Comparison of ENCODE assay signal across 10 mouse cellular contexts in the genomic region with DNA sequence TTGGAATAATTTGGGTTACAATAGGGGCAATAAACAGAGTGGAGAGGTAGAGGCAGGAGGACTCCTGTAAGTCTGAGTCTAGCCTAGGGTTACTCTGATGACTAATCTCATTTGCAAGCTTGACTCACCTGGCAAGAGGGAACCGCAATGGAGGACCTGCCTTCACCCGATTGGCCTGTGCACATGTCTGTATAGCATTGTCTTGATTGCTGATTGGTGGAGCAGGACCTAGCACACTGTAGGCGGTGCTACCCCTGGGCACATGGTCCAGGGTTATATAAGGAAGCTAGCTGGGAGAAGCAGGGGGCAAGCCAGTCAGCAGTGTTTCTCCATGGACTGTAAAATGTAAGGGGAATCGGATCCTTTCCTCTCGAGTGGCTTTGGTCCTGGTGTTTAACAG. TPM values are rescaled to one million over a fixed set of nuclear protein-coding genes. Genes with fewer than 3 reads are reported as not detected.
DNase-seq lines count a peak whose midpoint lies in the region; ATAC-seq and TF ChIP-seq lines count a peak whose summit lies in the region.
"Had no signal": no experiment of that assay in that cellular context is flagged by ENCODE, and none has a peak within 500 bp of the region (broad histone marks: within the 10 kb centered on the region; RNA-seq: fewer than 3 reads in every experiment).

No protein-coding gene starts in this region.

- no peak for TF ChIP-seq CTCF in lung, postnatal 0 days (IDR thresholded peaks at IDR 0.05)
- no peak for TF ChIP-seq CTCF in olfactory bulb, adult 2 months (IDR thresholded peaks at IDR 0.05; ENCODE audit: insufficient read depth, low read depth, low read length)

- H3K9me3 ChIP-seq in lung, postnatal 0 days (ENCODE audit: low read length): no peaks in the 10 kb centered on the region
- H3K9me3 ChIP-seq: embryonic facial prominence, embryonic 15.5 days; lung, embryonic 15.5 days had no signal

- H3K9ac ChIP-seq in lung, postnatal 0 days (replicated peaks; ENCODE audit: low read depth): no peak overlapping the region
- H3K9ac ChIP-seq: embryonic facial prominence, embryonic 15.5 days; lung, embryonic 15.5 days had no signal

- peak; percentile 24 for ATAC-seq in frontal cortex, adult (ENCODE audit: low TSS enrichment)
- ATAC-seq in lung, postnatal 0 days: peak; percentile 31; the same call in 1 of the 2 replicates

- no peak for TF ChIP-seq POLR2A in olfactory bulb, adult 2 months (IDR thresholded peaks at IDR 0.05; ENCODE audit: insufficient read depth, low read depth, low read length)

- peaks cover 13% of the 10 kb centered on the region; the same call in 1 of the 2 replicates for H3K27me3 ChIP-seq in lung, postnatal 0 days (replicated peaks; ENCODE audit: insufficient read depth, low read length)

- no peak overlapping the region for H3K4me2 ChIP-seq in lung, postnatal 0 days (replicated peaks; ENCODE audit: low read depth, low read length)
- H3K4me2 ChIP-seq: embryonic facial prominence, embryonic 15.5 days; lung, embryonic 15.5 days had no signal

- 82% methylated on average over 5 of the region's 5 CpGs for WGBS in lung, postnatal 0 days
- 83% methylated on average over 5 of the region's 5 CpGs for WGBS in olfactory bulb, adult 2 months

- H3K4me3 ChIP-seq in lung, postnatal 0 days (ENCODE audit: low read depth, low read length): no peak overlapping the region
- H3K4me3 ChIP-seq in olfactory bulb, adult 2 months (ENCODE audit: insufficient read depth, low read depth, low read length): no peak overlapping the region
- H3K4me3 ChIP-seq: embryonic facial prominence, embryonic 15.5 days; lung, embryonic 15.5 days had no signal

- no peak for DNase-seq in frontal cortex, postnatal 14 days (ENCODE audit: low spot score in 2 of 2)
- no peak for DNase-seq in lung, postnatal 0 days (ENCODE audit: low spot score)
- no peak for DNase-seq in lung, postnatal 36 days
- peak; percentile 64 for DNase-seq in Muller cell, postnatal 12 days (ENCODE audit: inconsistent ontology term)
- no peak for DNase-seq in spleen, postnatal 14 days (ENCODE audit: low spot score in 2 of 2)
- no peak for DNase-seq in thymus, postnatal 25 days

- no peak for TF ChIP-seq EP300 in lung, postnatal 0 days (IDR thresholded peaks at IDR 0.05)

- H3K27ac ChIP-seq in lung, postnatal 0 days (ENCODE audit: low read length): no peak overlapping the region
- H3K27ac ChIP-seq in olfactory bulb, adult 2 months (ENCODE audit: insufficient read depth, low read depth, low read length): peak overlapping the region; percentile 97
- H3K27ac ChIP-seq: embryonic facial prominence, embryonic 15.5 days; lung, embryonic 15.5 days had no signal

- H3K4me1 ChIP-seq in lung, postnatal 0 days (ENCODE audit: insufficient read depth, low read depth, low read length): peaks cover 2% of the 10 kb centered on the region; the same call in 1 of the 2 replicates
- H3K4me1 ChIP-seq in olfactory bulb, adult 2 months (ENCODE audit: control insufficient read depth, insufficient read depth, low read length): peaks cover 43% of the 10 kb centered on the region

- H3K36me3 ChIP-seq in lung, postnatal 0 days (ENCODE audit: insufficient read depth, low read length): no peaks in the 10 kb centered on the region
- H3K36me3 ChIP-seq: embryonic facial prominence, embryonic 15.5 days; lung, embryonic 15.5 days had no signal

RNA-seq across cellular contexts. Expression of a gene that starts 4.7 kb away (rescaled TPM):
- polyA plus RNA-seq in lung, postnatal 0 days (2015; fragmentation: Nextera tagmentation; extraction: Ambion mirVana): 0.10 and 0.11 TPM in 2 replicates
- polyA plus RNA-seq in olfactory bulb, adult 2 months (2012; ENCODE audit: insufficient read depth, insufficient read length, low replicate concordance, missing spikeins): not detected in 2 replicates

RNA-seq across cellular contexts. Expression of a gene that starts 31.5 kb away (rescaled TPM):
- polyA plus RNA-seq in lung, postnatal 0 days (2015; fragmentation: Nextera tagmentation; extraction: Ambion mirVana): 750 and 817 TPM in 2 replicates
- polyA plus RNA-seq in olfactory bulb, adult 2 months (2012; ENCODE audit: insufficient read depth, insufficient read length, low replicate concordance, missing spikeins): not detected in 2 replicates

RNA-seq across cellular contexts. Expression of a gene that starts 35.2 kb away (rescaled TPM):
- polyA plus RNA-seq in lung, postnatal 0 days (2015; fragmentation: Nextera tagmentation; extraction: Ambion mirVana): 3.5 and 4.0 TPM in 2 replicates
- polyA plus RNA-seq in olfactory bulb, adult 2 months (2012; ENCODE audit: insufficient read depth, insufficient read length, low replicate concordance, missing spikeins): not detected in 2 replicates

Comparison
In these comparisons a context has a peak if more than half of its experiments do, and no peak if none do; other contexts are left out.
1. RNA of a gene that starts 4.7 kb away (polyA plus RNA-seq): not detected in olfactory bulb, adult 2 months; 0.10 to 0.11 TPM in lung, postnatal 0 days; every median in the first group is over 10 times any median in the second.
2. RNA of a gene that starts 31.5 kb away (polyA plus RNA-seq): 750 to 817 TPM in lung, postnatal 0 days; not detected in olfactory bulb, adult 2 months; every median in the first group is over 100 times any median in the second.